Mouse (Mus musculus): Measurements from ENCODE around the gene Retreg2. TPM values are rescaled to one million over a fixed set of nuclear protein-coding genes. Genes with fewer than 3 reads are reported as not detected.

The Retreg2 gene
- total RNA-seq (2014; rRNA removed), result 77.6 and 103 TPM in 2 replicates
- polyA plus RNA-seq (2012; rRNA removed), result 284 and 310 TPM in 2 replicates

DNA sequence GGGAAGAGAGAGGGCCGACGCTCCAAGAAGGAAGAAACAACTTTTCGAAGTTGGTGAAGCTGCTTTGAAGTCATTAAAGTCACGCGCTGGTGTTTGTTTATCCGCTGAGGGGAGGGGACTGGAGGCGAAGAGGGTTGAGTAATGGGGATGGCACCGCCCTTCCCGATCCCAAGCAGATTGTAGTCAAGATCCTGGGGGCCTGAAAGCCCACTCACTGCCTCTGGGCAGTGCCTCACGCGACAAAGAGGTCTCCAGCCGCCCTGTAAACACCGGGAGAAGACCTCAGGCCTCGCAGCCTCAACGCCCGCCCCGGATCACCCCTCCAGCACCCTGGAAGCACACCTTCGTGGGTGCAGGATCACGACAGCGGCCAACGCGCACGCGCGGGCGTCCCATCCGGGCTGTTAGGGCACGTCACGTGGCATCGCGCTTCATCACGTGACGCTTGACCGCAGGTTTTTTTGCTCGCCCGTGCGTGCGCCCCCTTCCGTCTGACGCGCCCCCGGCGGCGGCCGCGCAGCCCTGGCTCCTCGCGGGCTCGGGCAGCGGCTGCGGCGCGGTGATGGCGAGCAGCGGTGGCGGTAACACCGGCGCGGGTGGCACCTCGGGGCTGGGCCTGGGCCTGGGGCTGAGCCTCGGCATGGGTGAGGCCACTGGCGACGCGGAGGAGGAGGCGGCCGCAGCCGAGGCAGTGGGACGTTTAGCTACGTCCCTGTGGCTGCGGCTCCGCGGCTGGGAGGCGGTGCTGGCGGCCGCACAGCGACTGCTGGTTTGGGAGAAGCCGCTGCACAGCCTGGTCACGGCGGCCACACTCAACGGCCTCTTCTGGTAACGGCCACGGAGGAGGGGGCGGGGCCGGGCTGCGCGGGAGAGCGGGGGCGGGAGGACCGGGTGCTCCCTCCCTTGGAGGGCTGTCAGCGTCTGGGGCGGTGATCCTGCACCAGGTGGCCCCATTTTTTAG lies at the start of gene Retreg2, which contains the start of gene Cnppd1:
Gene Retreg2, plus strand, starts transcription at position 478 of the 961 bp plus-strand sequence.
Gene Cnppd1, minus strand, starts transcription at position 411 of the 961 bp plus-strand sequence.
- Histone ChIP-seq H3K4me3 (ENCODE audit: insufficient read depth, low read depth, low read length) (peak within 1 kb of the TSS; percentile 92), H3K27me3 (ENCODE audit: control insufficient read depth, insufficient read depth, low read length) (no peaks in the 10 kb centered on the region), H3K27ac (replicated peaks; ENCODE audit: insufficient read depth, low read depth, low read length) (peak within 1 kb of the TSS; percentile 100), H3K79me2 (ENCODE audit: control insufficient read depth, insufficient read depth, low read length) (peaks cover 15% of the 10 kb centered on the region; the same call in 1 of the 2 replicates), H3K9ac (ENCODE audit: low read depth, low read length) (peak within 1 kb of the TSS; percentile 96), H3K4me1 (ENCODE audit: control insufficient read depth, insufficient read depth, low read length) (peaks cover 30% of the 10 kb centered on the region), H3K36me3 (ENCODE audit: control insufficient read depth, insufficient read depth, low read length) (peaks cover 43% of the 10 kb centered on the region)
- WGBS, result under 1% methylated on average over 91 of the region's 91 CpGs
- TF ChIP-seq CTCF (IDR thresholded peaks at IDR 0.05; ENCODE audit: low read depth, low read length), result peak; percentile 63
- TF ChIP-seq POLR2A (IDR thresholded peaks at IDR 0.05; ENCODE audit: extremely low read depth, insufficient read depth, low read length), result peak; percentile 77; the same call in 1 of the 2 replicates
- peak; percentile 93 for DNase-seq (ENCODE audit: extremely low read depth, low read depth, low spot score)

GRCm38 (mm10) chr1:75122211-75122610 lies 20.4 kb upstream of the Retreg2 start:
- Histone ChIP-seq H3K27ac (replicated peaks; ENCODE audit: insufficient read depth, low read depth, low read length) (0 out of 2 replicates have a peak overlapping the region, but pooled peaks have one; percentile 32), H3K36me3 (ENCODE audit: control insufficient read depth, insufficient read depth, low read length) (no peaks in the 10 kb centered on the region), H3K27me3 (ENCODE audit: control insufficient read depth, insufficient read depth, low read length) (no peaks in the 10 kb centered on the region), H3K4me1 (ENCODE audit: control insufficient read depth, insufficient read depth, low read length) (peaks cover 16% of the 10 kb centered on the region), H3K4me3 (ENCODE audit: insufficient read depth, low read depth, low read length) (no peak overlapping the region), H3K79me2 (ENCODE audit: control insufficient read depth, insufficient read depth, low read length) (no peaks in the 10 kb centered on the region), H3K9ac (ENCODE audit: low read depth, low read length) (no peak overlapping the region)
- no peak for TF ChIP-seq CTCF (IDR thresholded peaks at IDR 0.05; ENCODE audit: low read depth, low read length)
- no peak for TF ChIP-seq POLR2A (IDR thresholded peaks at IDR 0.05; ENCODE audit: extremely low read depth, insufficient read depth, low read length)
- no peak for DNase-seq (ENCODE audit: extremely low read depth, low read depth, low spot score)
- 86% methylated on average over 3 of the region's 3 CpGs for WGBS

DNA sequence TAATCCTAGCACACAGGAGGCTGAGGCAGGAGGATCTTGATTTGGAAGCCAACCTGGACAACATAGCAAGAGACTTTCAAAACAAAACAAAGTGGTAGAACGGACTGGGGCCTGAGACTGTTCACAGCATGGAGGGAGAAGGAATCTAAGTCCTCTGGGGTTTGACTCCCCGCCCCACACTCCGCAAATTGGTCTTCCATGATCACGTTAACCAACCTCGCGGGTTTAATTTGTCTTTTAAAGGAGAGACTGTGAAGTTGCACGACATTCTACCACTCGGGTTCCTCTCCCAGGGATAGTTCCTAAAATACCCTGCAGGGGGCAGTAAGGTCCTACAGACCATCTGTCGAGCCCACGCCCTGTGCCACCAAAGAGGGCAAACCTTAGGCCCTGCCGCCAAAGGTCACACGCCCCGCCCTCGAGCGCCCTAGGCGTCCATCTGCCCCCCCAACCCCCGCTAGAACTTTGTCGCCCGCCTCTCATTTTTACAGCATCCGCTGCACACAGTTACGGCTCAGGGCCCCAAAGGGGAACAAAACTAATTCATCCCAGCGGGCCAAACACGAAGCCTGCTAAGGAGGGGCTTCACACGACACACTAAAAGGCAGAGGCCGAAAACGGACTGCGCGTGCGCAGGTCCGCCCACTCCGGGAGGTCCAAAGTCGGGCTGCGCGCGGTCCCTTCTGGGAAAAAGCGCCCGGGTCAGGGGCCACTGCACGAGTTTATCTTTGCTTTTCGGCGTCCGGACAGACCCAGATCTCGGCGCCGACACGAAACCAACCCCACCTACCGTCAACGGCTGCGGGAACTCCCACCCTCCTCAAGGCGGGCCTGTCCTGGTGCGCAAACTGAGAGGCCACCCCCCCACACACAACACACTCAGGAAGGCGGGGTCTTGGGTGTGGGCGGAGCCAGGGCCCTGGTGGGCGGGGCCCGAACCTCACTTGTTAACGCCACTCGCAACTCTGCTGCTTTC lies 17.9 kb upstream of the Retreg2 start, which contains the start of gene Nhej1:
Gene Nhej1, minus strand, starts transcription at position 855 of the 976 bp plus-strand sequence.
- Histone ChIP-seq H3K27ac (replicated peaks; ENCODE audit: insufficient read depth, low read depth, low read length) (peak within 1 kb of the TSS; percentile 94), H3K9ac (ENCODE audit: low read depth, low read length) (peak within 1 kb of the TSS; percentile 94), H3K4me1 (ENCODE audit: control insufficient read depth, insufficient read depth, low read length) (peaks cover 16% of the 10 kb centered on the region), H3K4me3 (ENCODE audit: insufficient read depth, low read depth, low read length) (peak within 1 kb of the TSS; percentile 91), H3K36me3 (ENCODE audit: control insufficient read depth, insufficient read depth, low read length) (no peaks in the 10 kb centered on the region), H3K27me3 (ENCODE audit: control insufficient read depth, insufficient read depth, low read length) (no peaks in the 10 kb centered on the region), H3K79me2 (ENCODE audit: control insufficient read depth, insufficient read depth, low read length) (no peaks in the 10 kb centered on the region)
- DNase-seq (ENCODE audit: extremely low read depth, low read depth, low spot score), result peak; percentile 85
- 1% methylated on average over 56 of the region's 56 CpGs for WGBS
- peak; percentile 53; the same call in 1 of the 2 replicates for TF ChIP-seq POLR2A (IDR thresholded peaks at IDR 0.05; ENCODE audit: extremely low read depth, insufficient read depth, low read length)
- peak; percentile 86 for TF ChIP-seq CTCF (IDR thresholded peaks at IDR 0.05; ENCODE audit: low read depth, low read length)

DNA sequence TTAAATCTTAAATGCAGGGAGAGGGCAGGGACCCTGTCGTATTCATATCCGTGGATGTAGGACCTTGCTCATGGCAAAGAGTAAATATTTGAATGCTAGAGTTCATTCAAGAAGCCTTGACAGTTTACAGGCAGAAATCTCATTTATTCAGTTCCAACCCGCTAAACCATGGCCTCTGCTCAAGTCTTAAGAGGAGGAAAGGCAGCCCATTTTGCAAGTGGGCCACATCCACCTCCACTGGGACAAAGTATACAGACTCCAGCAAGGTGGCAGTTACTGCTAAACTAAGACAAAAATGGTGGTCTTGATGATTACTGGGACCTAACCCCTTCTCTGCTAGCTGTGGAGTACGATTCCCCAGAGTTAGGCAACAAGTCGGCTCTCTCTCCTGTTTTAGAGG lies 17.2 kb upstream of the Retreg2 start:
- WGBS, result 19% methylated on average over 5 of the region's 5 CpGs

GRCm38 (mm10) chr1:75128641-75129040 lies 13.9 kb upstream of the Retreg2 start:
- Histone ChIP-seq H3K4me3 (ENCODE audit: insufficient read depth, low read depth, low read length) (no peak overlapping the region), H3K36me3 (ENCODE audit: control insufficient read depth, insufficient read depth, low read length) (no peaks in the 10 kb centered on the region), H3K79me2 (ENCODE audit: control insufficient read depth, insufficient read depth, low read length) (no peaks in the 10 kb centered on the region), H3K27me3 (ENCODE audit: control insufficient read depth, insufficient read depth, low read length) (no peaks in the 10 kb centered on the region), H3K9ac (ENCODE audit: low read depth, low read length) (no peak overlapping the region), H3K4me1 (ENCODE audit: control insufficient read depth, insufficient read depth, low read length) (peaks cover 10% of the 10 kb centered on the region), H3K27ac (replicated peaks; ENCODE audit: insufficient read depth, low read depth, low read length) (no peak overlapping the region)
- TF ChIP-seq POLR2A (IDR thresholded peaks at IDR 0.05; ENCODE audit: extremely low read depth, insufficient read depth, low read length), result no peak
- WGBS, result 76% methylated on average over 3 of the region's 3 CpGs
- DNase-seq (ENCODE audit: extremely low read depth, low read depth, low spot score), result no peak

More for the DNA sequence above, 17.2 kb upstream of the Retreg2 start:
- Histone ChIP-seq H3K9ac (ENCODE audit: low read depth, low read length) (peak overlapping the region; percentile 47), H3K36me3 (ENCODE audit: control insufficient read depth, insufficient read depth, low read length) (no peaks in the 10 kb centered on the region), H3K4me1 (ENCODE audit: control insufficient read depth, insufficient read depth, low read length) (peaks cover 16% of the 10 kb centered on the region), H3K79me2 (ENCODE audit: control insufficient read depth, insufficient read depth, low read length) (no peaks in the 10 kb centered on the region), H3K27ac (replicated peaks; ENCODE audit: insufficient read depth, low read depth, low read length) (peak overlapping the region; percentile 94), H3K27me3 (ENCODE audit: control insufficient read depth, insufficient read depth, low read length) (no peaks in the 10 kb centered on the region), H3K4me3 (ENCODE audit: insufficient read depth, low read depth, low read length) (peak overlapping the region; percentile 91)
- TF ChIP-seq POLR2A (IDR thresholded peaks at IDR 0.05; ENCODE audit: extremely low read depth, insufficient read depth, low read length), result no peak
- no peak for TF ChIP-seq CTCF (IDR thresholded peaks at IDR 0.05; ENCODE audit: low read depth, low read length)
- no peak for DNase-seq (ENCODE audit: extremely low read depth, low read depth, low spot score)

Data from liver, adult 2 months (tissue).